Mouse (Mus musculus) urinary bladder, postnatal 10 days (tissue): ENCODE results near the gene Lsm3.

ENCODE experiments used
- DNase-seq: peaks from one replicate; pipeline ENCODE4 v3.0.0; 2022; ENCODE audit warnings: low spot score

The Lsm3 gene

DNA sequence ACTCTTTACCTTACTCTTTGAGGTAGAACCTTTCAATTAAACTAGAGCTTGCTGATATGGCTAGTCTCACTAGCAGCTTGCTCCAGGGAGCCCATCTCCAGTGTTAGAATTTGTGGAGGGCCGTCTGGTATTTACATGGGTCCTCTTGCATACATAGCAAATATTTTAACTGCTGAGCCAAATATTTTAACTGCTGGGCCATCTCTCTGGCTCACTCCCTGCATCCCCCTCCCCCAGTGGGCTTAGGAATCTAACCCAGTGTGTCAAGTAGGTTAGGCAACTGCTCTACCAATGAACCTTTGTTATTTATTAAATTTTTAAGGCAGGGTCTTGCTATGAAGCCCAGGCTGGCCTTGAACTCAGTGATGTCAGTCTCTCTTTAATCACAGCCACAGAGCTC, 42.8 kb downstream of the Lsm3 start:
- no peak for DNase-seq

DNA sequence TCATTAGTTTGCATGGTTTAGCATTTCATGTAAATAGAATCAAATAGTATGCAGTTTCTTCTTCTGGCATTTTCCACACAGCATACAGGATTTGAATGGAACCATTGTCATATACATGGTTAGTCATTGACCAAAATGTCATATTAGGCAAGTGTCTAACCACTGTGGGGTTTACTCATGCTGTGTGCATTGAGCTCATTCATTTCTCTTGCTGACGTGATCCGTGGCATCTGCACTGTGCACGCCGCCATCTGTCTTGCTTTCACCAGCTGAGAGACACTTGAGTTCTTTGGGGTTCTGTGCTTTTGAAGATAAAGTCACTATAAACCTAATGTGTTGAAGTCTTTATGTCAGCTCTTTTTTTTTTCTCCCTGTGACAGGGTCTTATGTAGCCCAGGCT, 43.6 kb downstream of the Lsm3 start:
- DNase-seq = no peak

DNA sequence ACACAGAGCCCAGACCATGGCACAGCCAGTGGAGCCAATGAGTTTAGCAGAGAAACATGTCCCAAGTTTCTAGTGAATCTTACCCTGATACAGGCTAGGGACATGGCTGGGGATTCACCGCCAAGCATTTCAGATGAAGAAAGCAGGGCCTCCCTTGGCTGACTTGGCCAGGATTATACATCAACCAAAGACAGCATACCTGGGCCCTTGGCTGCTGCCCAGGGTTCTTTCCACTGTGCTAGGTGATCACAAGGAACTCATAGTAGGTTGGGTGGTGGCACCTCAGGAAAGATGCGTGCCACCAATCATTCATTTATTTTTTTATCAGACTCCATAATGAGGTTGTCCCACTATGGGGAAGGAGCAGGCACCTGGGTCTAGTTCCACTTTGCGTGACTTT, 44.5 kb downstream of the Lsm3 start:
- no peak for DNase-seq

DNA sequence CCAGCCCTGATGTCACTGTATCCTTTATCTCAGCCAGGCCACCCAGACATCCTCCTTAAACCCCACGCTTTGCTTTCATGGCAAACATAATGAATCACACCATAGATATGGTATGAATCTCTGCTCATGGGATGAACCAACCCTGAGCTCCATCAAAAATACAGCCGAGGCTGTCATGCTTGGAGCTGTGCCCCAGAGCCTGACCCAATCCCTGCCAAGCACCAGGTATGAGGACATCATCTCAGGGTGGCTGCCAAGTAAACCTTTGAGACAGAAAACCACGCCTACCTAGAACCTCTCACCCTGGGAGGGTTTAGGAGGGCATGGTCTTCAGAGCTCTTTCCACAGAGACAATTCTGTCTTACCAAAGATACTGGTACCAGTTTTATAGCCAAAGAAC, 47.3 kb downstream of the Lsm3 start:
- DNase-seq = no peak

DNA sequence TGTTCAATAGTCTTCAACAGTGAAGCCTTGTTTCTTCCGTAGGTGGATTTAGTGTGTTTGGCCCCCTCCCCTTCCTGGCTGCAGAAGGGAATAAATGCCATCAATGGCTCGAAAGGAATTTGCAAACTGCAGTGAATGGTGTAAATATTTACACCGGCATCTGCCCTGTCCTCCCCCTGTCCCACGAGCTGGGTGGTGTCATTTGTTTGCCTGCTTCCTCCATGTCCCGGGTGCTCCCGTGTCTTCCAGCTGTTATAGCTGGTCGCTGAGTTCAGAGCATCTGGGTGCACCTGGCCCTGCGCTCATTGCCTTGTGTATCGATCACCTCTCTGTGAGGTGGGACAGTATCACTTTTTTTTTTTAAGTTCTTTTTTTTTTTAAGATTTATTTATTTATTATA, 50.7 kb downstream of the Lsm3 start:
- no peak for DNase-seq
